Comparison of ENCODE assay signal across 19 mouse cellular contexts in genomic region chr19:53414650-53415049, GRCm38 (mm10). TPM values are rescaled to one million over a fixed set of nuclear protein-coding genes. Genes with fewer than 3 reads are reported as not detected.
A peak's percentile ranks its signal among the peaks of the same experiment; 100 is the strongest.
DNase-seq lines count a peak whose midpoint lies in the region; ATAC-seq and TF ChIP-seq lines count a peak whose summit lies in the region.
"Had no signal": no experiment of that assay in that cellular context is flagged by ENCODE, and none has a peak within 500 bp of the region (broad histone marks: within the 10 kb centered on the region; RNA-seq: fewer than 3 reads in every experiment).

No protein-coding gene starts in this region.

- H3K9ac ChIP-seq in kidney, embryonic 16.5 days (replicated peaks; ENCODE audit: low read length): no peak overlapping the region
- no peak overlapping the region for H3K9ac ChIP-seq in liver, embryonic 12.5 days
- H3K9ac ChIP-seq: forebrain, embryonic 13.5 days; neural tube, embryonic 12.5 days had no signal

- no peak for ATAC-seq in kidney, embryonic 16.5 days (ENCODE audit: low FRiP score, low TSS enrichment)
- ATAC-seq in common myeloid progenitor, adult 5-6 weeks (replicated peaks; ENCODE audit: low read depth, poor library complexity, severe bottlenecking): peak; percentile 55
- ATAC-seq in liver, embryonic 12.5 days: peak; percentile 80
- ATAC-seq: forebrain, embryonic 13.5 days had no signal

- TF ChIP-seq POLR2A in myocyte (IDR thresholded peaks at IDR 0.05; ENCODE audit: insufficient read length, low read depth): no peak

- H3K4me3 ChIP-seq in kidney, embryonic 16.5 days (ENCODE audit: low read length): no peak overlapping the region
- peak overlapping the region; percentile 8; the same call in 1 of the 2 replicates for H3K4me3 ChIP-seq in liver, embryonic 12.5 days
- no peak overlapping the region for H3K4me3 ChIP-seq in myocyte
- H3K4me3 ChIP-seq: forebrain, embryonic 13.5 days; hindbrain, embryonic 10.5 days; neural tube, embryonic 12.5 days had no signal

- H3K4me2 ChIP-seq in kidney, embryonic 16.5 days (replicated peaks; ENCODE audit: low read depth, low read length): no peak overlapping the region
- peak overlapping the region; percentile 48 for H3K4me2 ChIP-seq in liver, embryonic 12.5 days
- peak overlapping the region; percentile 28 for H3K4me2 ChIP-seq in myocyte (ENCODE audit: low read depth)
- H3K4me2 ChIP-seq: forebrain, embryonic 13.5 days; neural tube, embryonic 12.5 days had no signal

- no peak overlapping the region for H3ac ChIP-seq in myocyte (ENCODE audit: control insufficient read depth, insufficient read length)

- no peaks in the 10 kb centered on the region for H3K36me3 ChIP-seq in kidney, embryonic 16.5 days (ENCODE audit: insufficient read depth, low read length)
- H3K36me3 ChIP-seq in liver, embryonic 12.5 days: no peaks in the 10 kb centered on the region
- H3K36me3 ChIP-seq in myocyte (ENCODE audit: control insufficient read depth, insufficient read depth): no peaks in the 10 kb centered on the region
- H3K36me3 ChIP-seq: hindbrain, embryonic 10.5 days; neural tube, embryonic 12.5 days had no signal

- no peaks in the 10 kb centered on the region for H3K27me3 ChIP-seq in kidney, embryonic 16.5 days (ENCODE audit: insufficient read depth, low read length)
- H3K27me3 ChIP-seq in liver, embryonic 12.5 days (replicated peaks): no peaks in the 10 kb centered on the region
- no peaks in the 10 kb centered on the region for H3K27me3 ChIP-seq in myocyte (ENCODE audit: control insufficient read depth, insufficient read depth, insufficient read length)
- H3K27me3 ChIP-seq: CH12.LX; forebrain, embryonic 13.5 days; neural tube, embryonic 12.5 days had no signal

- WGBS in kidney, embryonic 16.5 days: 80% methylated on average over 11 of the region's 11 CpGs
- WGBS in liver, embryonic 12.5 days (ENCODE audit: insufficient replicate concordance): 17% methylated on average over 11 of the region's 11 CpGs

- H3K27ac ChIP-seq in kidney, embryonic 16.5 days (ENCODE audit: low read length): peak overlapping the region; percentile 39; the same call in 1 of the 2 replicates
- H3K27ac ChIP-seq in liver, embryonic 12.5 days: peak overlapping the region; percentile 52
- H3K27ac ChIP-seq: forebrain, embryonic 13.5 days; hindbrain, embryonic 10.5 days; neural tube, embryonic 12.5 days had no signal

- peaks cover 48% of the 10 kb centered on the region for H3K4me1 ChIP-seq in kidney, embryonic 16.5 days (ENCODE audit: insufficient read depth, low read length)
- peaks cover 33% of the 10 kb centered on the region for H3K4me1 ChIP-seq in liver, embryonic 12.5 days

- no peaks in the 10 kb centered on the region for H3K79me2 ChIP-seq in myocyte (ENCODE audit: control insufficient read depth, insufficient read depth)

- no peak for DNase-seq in kidney, postnatal 25 days
- DNase-seq in spleen, postnatal 14 days (ENCODE audit: low spot score in 2 of 2): no peak
- no peak for DNase-seq in adrenal gland, adult (ENCODE audit: inconsistent age in 2 of 2, low spot score in 1 of 2)
- DNase-seq in Muller cell, postnatal 12 days (ENCODE audit: inconsistent ontology term): no peak
- DNase-seq: cerebellum, adult 9-11 months; gastrocnemius, postnatal 36 days; lung, postnatal 14 days had no signal

- H3K9me3 ChIP-seq in kidney, embryonic 16.5 days (ENCODE audit: low read length): no peaks in the 10 kb centered on the region
- H3K9me3 ChIP-seq in liver, embryonic 12.5 days (replicated peaks): no peaks in the 10 kb centered on the region
- H3K9me3 ChIP-seq: forebrain, embryonic 13.5 days; hindbrain, embryonic 10.5 days; neural tube, embryonic 12.5 days had no signal

TF ChIP-seq in myocyte, 11 proteins besides CTCF, POLR2A, EP300 and RAD21:
- TF ChIP-seq SRF (IDR thresholded peaks at IDR 0.05; ENCODE audit: control insufficient read depth, insufficient read length, low read depth) (no peak), E2F4 (IDR thresholded peaks at IDR 0.05; ENCODE audit: insufficient read depth) (no peak), CEBPB (IDR thresholded peaks at IDR 0.05; ENCODE audit: insufficient read depth, poor library complexity, severe bottlenecking) (no peak), MYOG (IDR thresholded peaks at IDR 0.05; ENCODE audit: control insufficient read depth in 1 of 3, insufficient read depth in 1 of 3, insufficient read length in 2 of 3, low read depth in 2 of 3) (no peak), TCF3 (IDR thresholded peaks at IDR 0.05; ENCODE audit: insufficient read length, low read depth) (no peak), MYOD1 (IDR thresholded peaks at IDR 0.05; ENCODE audit: control insufficient read depth in 1 of 3, insufficient read length in 2 of 3, low read depth in 2 of 3) (no peak), POLR2AphosphoS2 (IDR thresholded peaks at IDR 0.05; ENCODE audit: insufficient read length, low read depth) (no peak), TCF12 (IDR thresholded peaks at IDR 0.05; ENCODE audit: insufficient read depth, poor library complexity, severe bottlenecking) (no peak), MAX (IDR thresholded peaks at IDR 0.05; ENCODE audit: low read depth) (no peak), REST (IDR thresholded peaks at IDR 0.05; ENCODE audit: insufficient read depth, insufficient read length) (no peak), USF1 (IDR thresholded peaks at IDR 0.05; ENCODE audit: low read depth) (no peak)

RNA-seq across cellular contexts. Expression of gene Smndc1, which starts 24.3 kb away (rescaled TPM):
- polyA plus RNA-seq in kidney, embryonic 16.5 days (2015; fragmentation: Nextera tagmentation; extraction: Ambion mirVana): 39.1 and 40.1 TPM in 2 replicates
- total RNA-seq in common myeloid progenitor, adult 5-6 weeks (2017): 33.6 and 45.9 TPM in 2 replicates
- polyA plus RNA-seq in liver, embryonic 12.5 days (2016; fragmentation: Nextera tagmentation; extraction: Ambion mirVana): 29.3 and 30.6 TPM in 2 replicates
- 30.8 TPM for polyA plus RNA-seq in myocyte (2012; fragmentation: generic; extraction: Trizol)

RNA-seq across cellular contexts. Expression of gene Gm10197, which starts 43.1 kb away (rescaled TPM):
- not detected in 2 replicates for polyA plus RNA-seq in kidney, embryonic 16.5 days (2015; fragmentation: Nextera tagmentation; extraction: Ambion mirVana)
- total RNA-seq in common myeloid progenitor, adult 5-6 weeks (2017): not detected in 2 replicates
- not detected in 2 replicates for polyA plus RNA-seq in liver, embryonic 12.5 days (2016; fragmentation: Nextera tagmentation; extraction: Ambion mirVana)
- polyA plus RNA-seq in myocyte (2012; fragmentation: generic; extraction: Trizol): not detected
- total RNA-seq: adrenal gland, postnatal 4 days; gastrocnemius, postnatal 36 days; left cerebral cortex, postnatal 36 days; liver, adult 2 months had no signal
- polyA plus RNA-seq: forebrain, embryonic 13.5 days; heart, embryonic 14.5 days; hindbrain, embryonic 10.5 days; liver, adult 2 months; neural tube, embryonic 12.5 days had no signal
